Mouse (Mus musculus) kidney, adult 2 months (tissue): ENCODE data around the gene Olfr281. TPM values are rescaled to one million over a fixed set of nuclear protein-coding genes. Genes with fewer than 3 reads are reported as not detected.
"Not testable (repeated sequence)": the region's sequence is repeated elsewhere in the genome, so short reads cannot be mapped to it uniquely, and the experiment has no call there.

Source experiments
- DNase-seq: peaks from one replicate; pipeline ENCODE4 v3.0.0; 2021
- H3K27ac ChIP-seq: fragments of 200-500 bp; 2 replicates; pipeline ENCODE4 v1.5.1; 2012; ENCODE audit warnings: low read depth, low read length, control low read depth, inconsistent platforms; ENCODE audit not compliant: insufficient read depth
- H3K27me3 ChIP-seq: fragments of 200-500 bp; replicated peaks from 2 replicates; pipeline ENCODE4 v1.6.1; 2012; ENCODE audit warnings: mild to moderate bottlenecking, moderate library complexity, low read length, inconsistent platforms; ENCODE audit not compliant: control insufficient read depth, insufficient read depth
- H3K36me3 ChIP-seq: fragments of 200-500 bp; 2 replicates; pipeline ENCODE4 v1.6.1; 2012; ENCODE audit warnings: mild to moderate bottlenecking, moderate library complexity, low read length, inconsistent platforms; ENCODE audit not compliant: control insufficient read depth, insufficient read depth
- H3K4me1 ChIP-seq: fragments of 200-500 bp; 2 replicates; pipeline ENCODE4 v1.6.1; 2011; ENCODE audit warnings: low read length; ENCODE audit not compliant: control insufficient read depth, insufficient read depth
- H3K4me3 ChIP-seq: fragments of 200-500 bp; 2 replicates; pipeline ENCODE4 v1.5.1; 2011; ENCODE audit warnings: mild to moderate bottlenecking, low read depth, low read length, control low read depth; ENCODE audit not compliant: insufficient read depth
- CTCF ChIP-seq: fragments of 200-500 bp; conservative IDR thresholded peaks from 2 replicates; pipeline ENCODE4 v1.5.1; 2011; ENCODE audit warnings: low read depth, mild to moderate bottlenecking, control low read depth, low read length, moderate library complexity, mixed read lengths; ENCODE audit not compliant: insufficient read depth, insufficient read length
- POLR2A ChIP-seq: fragments of 200-500 bp; IDR thresholded peaks from one replicate; pipeline ENCODE4 v1.6.1; 2011; ENCODE audit warnings: low read depth, low read length, control low read depth
- WGBS: fragments of 180-500 bp; shearing (Covaris S2); methylation state at CpG from one replicate; pipeline ENCODE4 v1.1.7; 2018; 5-methylcytosine and 5-hydroxymethylcytosine counted together
- polyA plus RNA-seq: library from polyadenylated mRNA; depleted of rRNA; stranded (reverse); fragments of >200 nt; gene quantifications from 2 replicates; pipeline ENCODE4 v1.2.3, GENCODE M21; 2012; rRNA removed

The Olfr281 gene
- not detected in 2 replicates for polyA plus RNA-seq

DNA sequence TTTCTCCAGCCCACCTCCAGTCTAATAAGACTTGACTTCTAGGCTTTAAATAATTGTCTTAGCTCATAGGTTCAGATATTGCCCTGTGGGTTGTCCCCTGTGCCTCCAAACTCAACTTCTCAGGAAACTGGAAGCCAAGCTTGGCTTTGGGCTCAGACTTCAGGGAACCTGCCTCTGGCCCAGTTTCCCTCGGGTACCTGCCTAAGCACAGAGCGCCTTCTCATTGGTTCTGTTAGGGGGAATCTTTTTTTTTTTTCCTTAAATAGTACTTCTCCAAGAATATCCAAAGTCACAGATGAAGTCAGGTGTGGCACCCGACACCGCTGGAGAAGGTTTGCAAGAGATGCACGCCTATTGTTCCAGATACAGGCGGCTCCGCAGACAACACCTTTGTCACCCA, at the start of gene Olfr281:
Gene Olfr281, plus strand, starts transcription at position 301 of the 400 bp plus-strand sequence.
- TF ChIP-seq POLR2A (no peak), CTCF (no peak)
- Histone ChIP-seq H3K27ac (no peak within 1 kb of the TSS), H3K4me3 (no peak within 1 kb of the TSS), H3K4me1 (no peaks in the 10 kb centered on the region), H3K27me3 (no peaks in the 10 kb centered on the region), H3K36me3 (no peaks in the 10 kb centered on the region)
- no peak for DNase-seq
- WGBS = 89% methylated on average over 7 of the region's 7 CpGs

DNA sequence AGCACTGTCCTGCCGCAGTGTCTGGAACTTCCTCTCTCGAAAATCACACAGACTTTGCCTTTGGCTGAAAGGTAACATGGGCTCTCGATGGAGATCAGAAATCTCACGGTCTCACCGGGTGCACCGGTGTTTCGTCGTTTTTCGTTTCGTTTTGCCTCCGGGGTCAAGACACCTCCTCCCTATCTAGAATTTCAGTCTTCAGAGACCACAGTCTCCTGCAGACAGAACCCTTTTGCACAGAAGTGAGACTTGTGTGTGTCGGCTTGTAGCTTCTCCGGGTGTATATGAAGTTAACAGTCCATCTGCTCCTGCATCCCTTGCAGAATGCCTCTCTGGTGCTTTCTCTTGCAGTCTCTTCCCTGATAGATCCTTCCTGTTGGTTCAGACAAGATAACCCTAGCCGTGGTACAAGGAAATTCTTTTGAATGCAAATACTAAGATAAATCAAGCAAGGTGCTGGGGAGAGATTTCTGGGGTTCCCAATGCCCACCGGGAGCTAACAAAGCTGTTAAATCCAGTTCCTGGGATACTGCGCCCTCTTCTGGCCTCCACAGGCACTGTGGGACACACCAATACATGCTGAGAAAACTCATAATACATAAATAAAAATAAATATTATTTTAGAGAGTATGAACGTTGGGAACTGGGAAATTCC, 43.9 kb upstream of the Olfr281 start:
- no peaks in the 10 kb centered on the region for H3K36me3 ChIP-seq
- TF ChIP-seq POLR2A = no peak
- no peak; the same call in 1 of the 2 replicates for TF ChIP-seq CTCF
- H3K4me1 ChIP-seq = no peaks in the 10 kb centered on the region; the same call in 1 of the 2 replicates
- peak; percentile 18 for DNase-seq
- H3K4me3 ChIP-seq = peak overlapping the region; percentile 47
- no peak overlapping the region for H3K27ac ChIP-seq
- H3K27me3 ChIP-seq = no peaks in the 10 kb centered on the region
- WGBS = 39% methylated on average over 17 of the region's 17 CpGs

DNA sequence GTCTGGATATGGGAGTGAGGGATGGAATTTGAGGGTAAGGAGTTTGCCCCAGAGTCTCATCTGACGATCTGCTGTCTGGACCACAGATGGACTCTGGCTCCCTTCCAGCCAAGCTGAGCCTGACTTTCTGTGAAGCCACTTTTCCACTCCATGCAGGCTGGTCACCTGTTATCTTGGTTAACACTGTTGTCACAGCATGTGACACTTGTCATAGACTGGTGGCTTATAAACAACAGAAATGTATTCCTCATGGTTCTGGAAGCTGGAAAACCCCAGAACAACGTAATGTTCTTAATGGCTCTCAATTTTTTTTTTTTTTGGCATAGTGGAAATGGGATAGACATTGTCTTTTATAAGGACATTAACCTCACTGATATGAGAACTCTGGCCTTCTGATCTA, 42.8 kb upstream of the Olfr281 start:
- no peaks in the 10 kb centered on the region for H3K36me3 ChIP-seq
- H3K4me3 ChIP-seq = no peak overlapping the region
- TF ChIP-seq CTCF = no peak
- TF ChIP-seq POLR2A = no peak
- H3K27ac ChIP-seq = no peak overlapping the region
- no peaks in the 10 kb centered on the region for H3K27me3 ChIP-seq
- DNase-seq = no peak
- WGBS = 77% methylated on average over 2 of the region's 2 CpGs
- H3K4me1 ChIP-seq = no peaks in the 10 kb centered on the region; the same call in 1 of the 2 replicates

DNA sequence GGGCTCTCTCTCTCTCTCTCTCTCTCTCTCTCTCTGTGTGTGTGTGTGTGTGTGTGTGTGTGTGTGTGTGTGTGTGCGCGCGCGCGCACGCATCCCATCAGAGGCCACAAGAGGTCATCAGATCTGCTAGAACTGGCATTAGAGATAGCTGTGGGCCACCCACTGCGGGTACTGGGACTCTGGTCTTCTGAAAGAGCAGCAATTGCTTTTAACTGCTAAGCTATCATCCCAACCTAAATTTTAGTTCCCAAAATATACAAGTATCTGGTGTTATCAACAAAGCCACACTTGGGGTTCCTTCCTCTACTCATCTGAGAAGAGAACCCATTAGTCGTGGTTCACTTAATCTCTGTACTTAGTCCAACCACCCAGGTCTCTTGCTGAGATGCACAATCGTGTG, 42.1 kb upstream of the Olfr281 start:
- no peak overlapping the region for H3K4me3 ChIP-seq
- H3K27ac ChIP-seq = no peak overlapping the region
- TF ChIP-seq POLR2A (no peak), CTCF (no peak)
- no peaks in the 10 kb centered on the region for H3K27me3 ChIP-seq
- no peak for DNase-seq
- 90% methylated on average over 9 of the region's 9 CpGs for WGBS
- H3K36me3 ChIP-seq = no peaks in the 10 kb centered on the region
- H3K4me1 ChIP-seq = no peaks in the 10 kb centered on the region; the same call in 1 of the 2 replicates

- no peaks in the 10 kb centered on the region for H3K4me1 ChIP-seq
- no peak for DNase-seq
- no peak for TF ChIP-seq POLR2A
- no peak for TF ChIP-seq CTCF
- no peaks in the 10 kb centered on the region for H3K27me3 ChIP-seq
- H3K36me3 ChIP-seq = no peaks in the 10 kb centered on the region
- H3K27ac ChIP-seq = no peak overlapping the region
- 66% methylated on average over 4 of the region's 4 CpGs for WGBS
- no peak overlapping the region for H3K4me3 ChIP-seq
Measured at GRCm38 (mm10) chr15:98415996-98416395, 36.4 kb upstream of the Olfr281 start.

GRCm38 (mm10) chr15:98416802-98417201, 35.6 kb upstream of the Olfr281 start:
- H3K4me1 ChIP-seq, H3K27me3 ChIP-seq, H3K36me3 ChIP-seq, H3K4me3 ChIP-seq, DNase-seq, H3K27ac ChIP-seq: not testable (repeated sequence)

DNA sequence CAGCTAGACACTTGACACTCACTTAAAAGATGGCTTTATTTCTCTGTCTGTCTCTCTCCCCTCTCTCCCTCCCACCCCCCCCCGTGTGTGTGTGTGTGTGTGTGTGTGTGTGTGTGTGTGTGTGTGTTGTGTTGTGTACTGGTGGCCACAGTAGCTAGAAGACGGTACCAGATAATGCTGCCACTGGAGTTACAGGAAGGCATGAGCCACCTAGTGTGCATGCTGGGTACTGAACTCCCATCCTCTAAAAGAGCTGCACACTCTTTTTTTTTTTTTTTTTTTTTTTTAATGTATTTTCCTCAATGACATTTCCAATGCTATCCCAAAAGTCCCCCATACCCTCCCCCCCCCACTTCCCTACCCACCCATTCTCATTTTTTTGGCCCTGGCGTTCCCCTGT, 35.1 kb upstream of the Olfr281 start:
- 5% methylated on average over 2 of the region's 3 CpGs for WGBS
- not testable (repeated sequence) for H3K27me3 ChIP-seq
- TF ChIP-seq CTCF = peak; percentile 51; the same call in 1 of the 2 replicates

More for the DNA sequence above, 35.1 kb upstream of the Olfr281 start:
- not testable (repeated sequence) for H3K4me1 ChIP-seq, H3K27ac ChIP-seq, DNase-seq, H3K4me3 ChIP-seq, H3K36me3 ChIP-seq
